Mouse (Mus musculus) G1E (cell line): Measurements from ENCODE around the gene Ahcyl2.

Source experiments
- CTCF ChIP-seq: IDR thresholded peaks from 2 replicates; pipeline ENCODE4 v1.5.1; 2012; ENCODE audit warnings: low read depth, low read length, inconsistent platforms, mixed read lengths
- GATA1 ChIP-seq: IDR thresholded peaks from 2 replicates; pipeline ENCODE4 v1.6.1; 2012; ENCODE audit warnings: borderline replicate concordance, low read length, inconsistent platforms, mixed read lengths
- POLR2AphosphoS5 ChIP-seq: IDR thresholded peaks from 2 replicates; pipeline ENCODE4 v1.6.1; 2012; ENCODE audit warnings: low read depth, low read length, inconsistent platforms; ENCODE audit not compliant: insufficient replicate concordance
- TAL1 ChIP-seq: conservative IDR thresholded peaks from 2 replicates; pipeline ENCODE4 v1.6.1; 2012; ENCODE audit warnings: low read depth, low read length, inconsistent platforms, mixed read lengths

DNA sequence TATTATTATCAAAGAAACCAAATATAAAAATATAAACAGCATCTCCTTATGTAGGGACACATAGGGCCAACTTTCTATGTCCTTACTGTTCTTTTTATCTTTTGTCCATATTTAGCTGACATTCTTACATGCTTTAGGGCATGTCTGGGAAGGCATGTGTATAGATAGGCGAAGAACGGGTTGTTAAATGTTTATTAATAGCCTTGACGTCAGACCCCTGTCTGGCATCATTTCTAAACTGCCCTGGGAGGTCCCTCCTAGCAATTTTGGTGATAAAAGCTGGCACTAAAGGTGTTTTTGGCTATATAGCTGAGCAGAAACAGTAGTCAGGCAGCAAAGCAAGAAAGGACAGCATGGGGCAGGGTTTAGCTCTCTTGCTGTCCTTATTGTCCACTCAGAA lies 136.5 kb downstream of the Ahcyl2 start:
- TF ChIP-seq CTCF = no peak
- no peak for TF ChIP-seq TAL1
- TF ChIP-seq GATA1 = no peak
- no peak for TF ChIP-seq POLR2AphosphoS5
